Mouse (Mus musculus) heart, postnatal 25 days (tissue): Measurements from ENCODE around the gene Ano1. TPM values are rescaled to one million over a fixed set of nuclear protein-coding genes. Genes with fewer than 3 reads are reported as not detected.

Experiments
- DNase-seq: peaks from one replicate; pipeline ENCODE4 v3.0.0; 2022; ENCODE audit warnings: low spot score
- intact Hi-C: fragments of 180-260 bp; cut with DNase I; formaldehyde crosslinking; loops from one replicate; pipeline ENCODE4 v1.15.1; 2025
- total RNA-seq, 2 experiments: library from RNA; stranded (reverse); gene quantifications; 2 replicates each; pipeline ENCODE4 v1.2.3; 2021

Gene Ano1
- 10 to 100 TPM; 11.8 to 13.7 TPM for total RNA-seq

- no peak for DNase-seq
- intact Hi-C loops = no loop called here
Observed at GRCm38 (mm10) chr7:144751833-144752232, at the start of gene Ano1. Gene Ano1, minus strand, starts transcription at chr7:144751974.

GRCm38 (mm10) chr7:144798471-144798870 lies 46.7 kb upstream of the Ano1 start:
- intact Hi-C loops = loop anchor here (2.0 kb wide), 1 partner anchor 96 kb away; no protein-coding TSS in a partner anchor

GRCm38 (mm10) chr7:144796986-144797735 lies 45.4 kb upstream of the Ano1 start:
- intact Hi-C loops = no loop called here
- no peak for DNase-seq

More at GRCm38 (mm10) chr7:144798471-144798870, 46.7 kb upstream of the Ano1 start:
- no peak for DNase-seq

GRCm38 (mm10) chr7:144795976-144796474 lies 44.3 kb upstream of the Ano1 start:
- no peak for DNase-seq
- intact Hi-C loops = no loop called here

GRCm38 (mm10) chr7:144793296-144793695 lies 41.5 kb upstream of the Ano1 start:
- DNase-seq = no peak
- intact Hi-C loops = no loop called here

- intact Hi-C loops = no loop called here
Observed at GRCm38 (mm10) chr7:144791426-144791825, 39.7 kb upstream of the Ano1 start.

GRCm38 (mm10) chr7:144789601-144790556 lies 38.1 kb upstream of the Ano1 start:
- intact Hi-C loops = no loop called here
- DNase-seq = no peak

More at GRCm38 (mm10) chr7:144791426-144791825, 39.7 kb upstream of the Ano1 start:
- DNase-seq = no peak

GRCm38 (mm10) chr7:144788631-144789030 lies 36.9 kb upstream of the Ano1 start:
- no peak for DNase-seq
- intact Hi-C loops = no loop called here

- intact Hi-C loops = no loop called here
Observed at GRCm38 (mm10) chr7:144787501-144787900, 35.7 kb upstream of the Ano1 start.

GRCm38 (mm10) chr7:144786571-144786970 lies 34.8 kb upstream of the Ano1 start:
- intact Hi-C loops = no loop called here
- no peak for DNase-seq

More at GRCm38 (mm10) chr7:144787501-144787900, 35.7 kb upstream of the Ano1 start:
- DNase-seq = no peak

- DNase-seq = no peak
- intact Hi-C loops = no loop called here
Observed at GRCm38 (mm10) chr7:144784176-144784575, 32.4 kb upstream of the Ano1 start.

- DNase-seq = no peak
- intact Hi-C loops = no loop called here
Observed at GRCm38 (mm10) chr7:144782402-144782801, 30.6 kb upstream of the Ano1 start.

GRCm38 (mm10) chr7:144781337-144781736 lies 29.6 kb upstream of the Ano1 start:
- no peak for DNase-seq
- intact Hi-C loops = no loop called here

- intact Hi-C loops = no loop called here
Observed at GRCm38 (mm10) chr7:144780190-144780589, 28.4 kb upstream of the Ano1 start.

GRCm38 (mm10) chr7:144779691-144780090 lies 27.9 kb upstream of the Ano1 start:
- DNase-seq = no peak
- intact Hi-C loops = loop anchor here (10.0 kb wide), 2 partner anchors 295 to 565 kb away; no protein-coding TSS in a partner anchor

More at GRCm38 (mm10) chr7:144780190-144780589, 28.4 kb upstream of the Ano1 start:
- DNase-seq = no peak

GRCm38 (mm10) chr7:144777805-144778204 lies 26.0 kb upstream of the Ano1 start:
- no peak for DNase-seq
- intact Hi-C loops = loop anchor here (10.0 kb wide), 2 partner anchors 293 to 563 kb away; no protein-coding TSS in a partner anchor

- intact Hi-C loops = loop anchor here (1.0 to 10.0 kb wide), 3 partner anchors 191 to 561 kb away; no protein-coding TSS in a partner anchor
- DNase-seq = peak; percentile 57
Observed at GRCm38 (mm10) chr7:144775804-144776447, 24.2 kb upstream of the Ano1 start.

- DNase-seq = no peak
- intact Hi-C loops = loop anchor here (10.0 kb wide), 2 partner anchors 290 to 560 kb away; no protein-coding TSS in a partner anchor
Observed at GRCm38 (mm10) chr7:144775214-144775613, 23.4 kb upstream of the Ano1 start.

GRCm38 (mm10) chr7:144774283-144774682 lies 22.5 kb upstream of the Ano1 start:
- intact Hi-C loops = loop anchor here (10.0 kb wide), 2 partner anchors 289 to 559 kb away; no protein-coding TSS in a partner anchor
- DNase-seq = no peak
